Mouse (Mus musculus): ENCODE results near the gene Nrg4. TPM values are rescaled to one million over a fixed set of nuclear protein-coding genes. Genes with fewer than 3 reads are reported as not detected.
"Not testable (repeated sequence)": the region's sequence is repeated elsewhere in the genome, so short reads cannot be mapped to it uniquely, and the experiment has no call there.

The Nrg4 gene
- polyA plus RNA-seq, 1 experiment from 2014 or later: 1.6 TPM

GRCm38 (mm10) chr9:55236235-55237165, 90.1 kb downstream of the Nrg4 start:
- no peak overlapping the region for H3K4me3 ChIP-seq (ENCODE audit: low read depth, low read length)
- ATAC-seq (ENCODE audit: low FRiP score, low TSS enrichment) (no peak), DNase-seq (ENCODE audit: low spot score) (no peak)
- TF ChIP-seq CTCF (IDR thresholded peaks at IDR 0.05; ENCODE audit: low read depth): no peak
- no peaks in the 10 kb centered on the region for H3K27me3 ChIP-seq (ENCODE audit: control insufficient read depth, insufficient read depth, low read length)
- H3K9ac ChIP-seq (ENCODE audit: low read length): no peak overlapping the region
- 58% methylated on average over 13 of the region's 13 CpGs for WGBS
- H3K27ac ChIP-seq (replicated peaks): no peak overlapping the region
- no peaks in the 10 kb centered on the region for H3K4me1 ChIP-seq (replicated peaks; ENCODE audit: control insufficient read depth, insufficient read depth)
- no peak overlapping the region for H3K4me2 ChIP-seq (replicated peaks; ENCODE audit: low read depth)
- H3K9me3 ChIP-seq (ENCODE audit: control insufficient read depth, low read length): no peaks in the 10 kb centered on the region
- no peaks in the 10 kb centered on the region for H3K36me3 ChIP-seq (ENCODE audit: control insufficient read depth, insufficient read depth, low read length)

- peak; percentile 23 for DNase-seq (ENCODE audit: low spot score)
- 58% methylated on average over 11 of the region's 11 CpGs for WGBS
- not testable (repeated sequence) for H3K27me3 ChIP-seq (ENCODE audit: control insufficient read depth, insufficient read depth, low read length); H3K4me1 ChIP-seq (replicated peaks; ENCODE audit: control insufficient read depth, insufficient read depth); H3K9ac ChIP-seq (ENCODE audit: low read length); ATAC-seq (ENCODE audit: low FRiP score, low TSS enrichment); H3K36me3 ChIP-seq (ENCODE audit: control insufficient read depth, insufficient read depth, low read length); H3K4me2 ChIP-seq (replicated peaks; ENCODE audit: low read depth); H3K27ac ChIP-seq (replicated peaks); H3K4me3 ChIP-seq (ENCODE audit: low read depth, low read length); H3K9me3 ChIP-seq (ENCODE audit: control insufficient read depth, low read length)
Measured at GRCm38 (mm10) chr9:55233076-55233475, 93.6 kb downstream of the Nrg4 start.

DNA sequence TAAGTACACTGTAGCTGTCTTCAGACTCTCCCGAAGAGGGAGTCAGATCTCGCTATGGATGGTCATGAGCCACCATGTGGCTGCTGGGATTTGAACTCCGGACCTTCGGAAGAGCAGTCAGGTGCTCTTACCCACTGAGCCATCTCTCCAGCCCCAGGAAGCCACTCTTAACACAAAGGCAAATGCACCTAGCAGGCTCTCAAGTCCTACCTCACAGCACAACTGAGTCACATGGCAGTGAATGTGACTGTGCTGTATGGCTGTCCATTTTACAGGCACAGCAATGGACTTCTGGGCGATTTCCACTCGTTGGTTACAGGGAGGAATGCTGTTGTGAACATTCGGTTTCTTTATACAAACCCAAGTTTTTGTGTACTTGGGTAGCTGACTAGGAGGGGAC, 94.1 kb downstream of the Nrg4 start:
- WGBS: 84% methylated on average over 7 of the region's 7 CpGs
- DNase-seq (ENCODE audit: low spot score): no peak
- H3K4me2 ChIP-seq (replicated peaks; ENCODE audit: low read depth): no peak overlapping the region
- no peak overlapping the region for H3K4me3 ChIP-seq (ENCODE audit: low read depth, low read length)
- no peak overlapping the region for H3K9ac ChIP-seq (ENCODE audit: low read length)
- no peaks in the 10 kb centered on the region for H3K27me3 ChIP-seq (ENCODE audit: control insufficient read depth, insufficient read depth, low read length)
- no peaks in the 10 kb centered on the region for H3K36me3 ChIP-seq (ENCODE audit: control insufficient read depth, insufficient read depth, low read length)
- no peaks in the 10 kb centered on the region for H3K9me3 ChIP-seq (ENCODE audit: control insufficient read depth, low read length)
- H3K27ac ChIP-seq (replicated peaks): no peak overlapping the region
- ATAC-seq (ENCODE audit: low FRiP score, low TSS enrichment): no peak
- TF ChIP-seq EP300 (optimal IDR thresholded peaks at IDR 0.05) (no peak), CTCF (IDR thresholded peaks at IDR 0.05; ENCODE audit: low read depth) (no peak)
- no peaks in the 10 kb centered on the region for H3K4me1 ChIP-seq (replicated peaks; ENCODE audit: control insufficient read depth, insufficient read depth)

DNA sequence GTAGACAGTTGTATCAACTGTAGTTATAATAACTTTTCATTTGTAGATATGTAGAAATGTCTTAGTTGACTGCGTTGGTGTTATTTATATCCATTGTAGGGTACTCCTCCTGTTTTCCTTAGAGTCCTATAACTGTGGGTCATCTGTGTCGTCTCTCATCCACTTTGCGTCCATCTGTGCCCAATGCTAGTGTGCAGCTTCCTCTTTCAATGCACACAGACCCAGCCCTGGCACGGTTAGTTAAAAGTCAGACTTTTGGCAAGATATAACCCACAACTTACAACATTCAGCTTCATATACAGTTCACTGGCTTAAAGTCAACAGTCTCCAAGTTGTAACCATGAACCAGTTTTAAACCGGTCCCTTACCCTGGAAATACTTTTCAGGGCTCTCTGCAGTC, 94.5 kb downstream of the Nrg4 start:
- WGBS: 87% methylated on average over 5 of the region's 5 CpGs
- no peaks in the 10 kb centered on the region for H3K9me3 ChIP-seq (ENCODE audit: control insufficient read depth, low read length)
- TF ChIP-seq CTCF (IDR thresholded peaks at IDR 0.05; ENCODE audit: low read depth): no peak
- H3K4me1 ChIP-seq (replicated peaks; ENCODE audit: control insufficient read depth, insufficient read depth): no peaks in the 10 kb centered on the region
- no peak overlapping the region for H3K9ac ChIP-seq (ENCODE audit: low read length)
- no peak overlapping the region for H3K4me2 ChIP-seq (replicated peaks; ENCODE audit: low read depth)
- H3K36me3 ChIP-seq (ENCODE audit: control insufficient read depth, insufficient read depth, low read length): no peaks in the 10 kb centered on the region
- ATAC-seq (ENCODE audit: low FRiP score, low TSS enrichment): no peak
- DNase-seq (ENCODE audit: low spot score): no peak
- H3K27ac ChIP-seq (replicated peaks): no peak overlapping the region
- no peaks in the 10 kb centered on the region for H3K27me3 ChIP-seq (ENCODE audit: control insufficient read depth, insufficient read depth, low read length)
- no peak overlapping the region for H3K4me3 ChIP-seq (ENCODE audit: low read depth, low read length)

GRCm38 (mm10) chr9:55231544-55231943, 95.1 kb downstream of the Nrg4 start:
- Histone ChIP-seq H3K4me1 (replicated peaks; ENCODE audit: control insufficient read depth, insufficient read depth) (no peaks in the 10 kb centered on the region), H3K4me3 (ENCODE audit: low read depth, low read length) (no peak overlapping the region), H3K9ac (ENCODE audit: low read length) (no peak overlapping the region), H3K36me3 (ENCODE audit: control insufficient read depth, insufficient read depth, low read length) (no peaks in the 10 kb centered on the region), H3K9me3 (ENCODE audit: control insufficient read depth, low read length) (no peaks in the 10 kb centered on the region), H3K27ac (replicated peaks) (no peak overlapping the region), H3K27me3 (ENCODE audit: control insufficient read depth, insufficient read depth, low read length) (no peaks in the 10 kb centered on the region), H3K4me2 (replicated peaks; ENCODE audit: low read depth) (no peak overlapping the region)
- 56% methylated on average over 6 of the region's 6 CpGs for WGBS
- no peak for TF ChIP-seq EP300 (optimal IDR thresholded peaks at IDR 0.05)
- TF ChIP-seq CTCF (IDR thresholded peaks at IDR 0.05; ENCODE audit: low read depth): peak; percentile 65
- no peak for ATAC-seq (ENCODE audit: low FRiP score, low TSS enrichment)
- DNase-seq (ENCODE audit: low spot score): peak; percentile 37

DNA sequence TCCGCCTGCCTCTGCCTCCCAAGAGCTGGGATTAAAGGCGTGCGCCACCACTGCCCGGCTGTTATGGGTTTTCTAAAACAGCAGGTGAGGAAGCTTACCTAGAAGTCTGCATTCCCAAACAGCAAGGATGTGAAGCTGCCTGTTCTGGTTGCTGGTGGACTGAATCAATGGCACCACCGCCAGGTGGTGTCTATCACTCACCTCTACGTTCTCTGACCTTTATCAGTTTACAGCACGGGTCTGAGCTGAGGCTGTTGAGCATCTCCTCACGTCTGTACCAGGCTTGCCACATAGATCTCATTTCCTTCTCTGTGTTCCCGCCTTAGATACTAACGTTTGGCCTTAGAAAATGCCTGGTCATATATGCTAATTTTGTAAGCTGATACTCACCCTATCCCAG, 97.6 kb downstream of the Nrg4 start:
- no peak for DNase-seq (ENCODE audit: low spot score)
- WGBS: 53% methylated on average over 10 of the region's 10 CpGs
- no peak overlapping the region for H3K9ac ChIP-seq (ENCODE audit: low read length)
- no peak overlapping the region for H3K27ac ChIP-seq (replicated peaks)
- no peaks in the 10 kb centered on the region for H3K36me3 ChIP-seq (ENCODE audit: control insufficient read depth, insufficient read depth, low read length)
- H3K4me1 ChIP-seq (replicated peaks; ENCODE audit: control insufficient read depth, insufficient read depth): no peaks in the 10 kb centered on the region
- TF ChIP-seq CTCF (IDR thresholded peaks at IDR 0.05; ENCODE audit: low read depth) (peak; percentile 39), EP300 (optimal IDR thresholded peaks at IDR 0.05) (no peak)
- no peak overlapping the region for H3K4me2 ChIP-seq (replicated peaks; ENCODE audit: low read depth)
- no peaks in the 10 kb centered on the region for H3K27me3 ChIP-seq (ENCODE audit: control insufficient read depth, insufficient read depth, low read length)
- H3K9me3 ChIP-seq (ENCODE audit: control insufficient read depth, low read length): no peaks in the 10 kb centered on the region
- no peak overlapping the region for H3K4me3 ChIP-seq (ENCODE audit: low read depth, low read length)
- no peak for ATAC-seq (ENCODE audit: low FRiP score, low TSS enrichment)
